Mouse (Mus musculus) lung, postnatal 0 days (tissue): ENCODE results near the gene Fance. TPM values are rescaled to one million over a fixed set of nuclear protein-coding genes. Genes with fewer than 3 reads are reported as not detected.
A peak's percentile ranks its signal among the peaks of the same experiment; 100 is the strongest.

ENCODE experiments used
- ATAC-seq: fragments of 200-750 bp; cut with Nextera tagmentation; 2 replicates; pipeline ENCODE4 v1.8.0; 2017; ENCODE audit warnings: moderate library complexity
- DNase-seq: peaks from one replicate; pipeline ENCODE4 v3.0.0-alpha.2; 2016; ENCODE audit warnings: low spot score
- H3K27ac ChIP-seq: fragments of 300-500 bp; sonication (generic); 2 replicates; pipeline ENCODE4 v1.5.1; 2014; ENCODE audit warnings: antibody characterized with exemption, mild to moderate bottlenecking, low read length, mixed read lengths
- H3K27me3 ChIP-seq: fragments of 300-500 bp; sonication (generic); replicated peaks from 2 replicates; pipeline ENCODE4 v1.6.1; 2014; ENCODE audit warnings: low read length, mixed read lengths; ENCODE audit not compliant: insufficient read depth
- H3K36me3 ChIP-seq: fragments of 300-500 bp; sonication (generic); 2 replicates; pipeline ENCODE4 v1.6.1; 2014; ENCODE audit warnings: low read length, mixed read lengths; ENCODE audit not compliant: insufficient read depth
- H3K4me1 ChIP-seq: fragments of 300-500 bp; sonication (generic); 2 replicates; pipeline ENCODE4 v1.6.1; 2014; ENCODE audit warnings: antibody characterized with exemption, low read depth, low read length, mixed read lengths; ENCODE audit not compliant: insufficient read depth
- H3K4me2 ChIP-seq: fragments of 300-500 bp; sonication (generic); replicated peaks from 2 replicates; pipeline ENCODE4 v1.6.1; 2014; ENCODE audit warnings: low read depth, mild to moderate bottlenecking, low read length, moderate library complexity, mixed read lengths
- H3K4me3 ChIP-seq: fragments of 300-500 bp; sonication (generic); 2 replicates; pipeline ENCODE4 v1.5.1; 2014; ENCODE audit warnings: low read depth, low read length
- H3K9ac ChIP-seq: fragments of 300-500 bp; sonication (generic); replicated peaks from 2 replicates; pipeline ENCODE4 v1.6.1; 2014; ENCODE audit warnings: low read depth, mild to moderate bottlenecking
- H3K9me3 ChIP-seq: fragments of 300-500 bp; sonication (generic); 2 replicates; pipeline ENCODE4 v1.6.1; 2016; ENCODE audit warnings: low read length, mixed read lengths
- CTCF ChIP-seq: IDR thresholded peaks from 2 replicates; pipeline ENCODE4 v1.5.1; 2016; ENCODE audit warnings: antibody characterized with exemption, mild to moderate bottlenecking
- EP300 ChIP-seq: IDR thresholded peaks from 2 replicates; pipeline ENCODE4 v1.6.1; 2016; ENCODE audit warnings: antibody characterized with exemption, mild to moderate bottlenecking, control low read depth
- WGBS: fragments of 180-500 bp; shearing (Covaris S2); extraction: QIAGEN DNeasy Blood & Tissue Kit; methylation state at CpG from one replicate; pipeline ENCODE4 v1.1.7; 2014; 5-methylcytosine and 5-hydroxymethylcytosine counted together
- polyA plus RNA-seq: library from polyadenylated mRNA; unstranded; fragments of >200 nt; fragmentation: Nextera tagmentation; extraction: Ambion mirVana; gene quantifications from 2 replicates; pipeline ENCODE4 v1.2.1, GENCODE M21; 2015

The Fance gene
- polyA plus RNA-seq, 1 experiment from 2014 or later, result 24.3 TPM

DNA sequence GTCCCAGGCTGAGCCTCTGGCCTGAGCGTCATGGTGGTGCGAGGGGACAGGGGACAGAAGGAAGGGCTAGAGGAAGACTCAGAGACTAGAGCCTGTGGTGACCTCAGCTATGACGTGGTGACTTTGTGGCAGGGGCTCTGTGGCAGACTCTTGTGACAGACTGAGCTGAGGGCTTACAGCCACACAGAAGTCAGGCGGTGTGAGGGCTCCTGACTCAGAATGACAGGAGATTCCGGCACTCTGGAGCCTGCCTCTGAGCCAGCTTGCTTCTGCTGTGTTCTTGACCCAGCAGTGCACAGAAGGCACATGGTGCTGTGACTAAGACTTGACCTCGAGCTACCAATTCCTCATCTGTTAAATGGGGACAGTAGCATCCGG lies 32.9 kb upstream of the Fance start:
- Histone ChIP-seq H3K4me1 (peaks cover 18% of the 10 kb centered on the region; the same call in 1 of the 2 replicates), H3K4me3 (no peak overlapping the region), H3K9me3 (no peaks in the 10 kb centered on the region), H3K27me3 (no peaks in the 10 kb centered on the region), H3K9ac (no peak overlapping the region), H3K27ac (no peak overlapping the region), H3K36me3 (no peaks in the 10 kb centered on the region), H3K4me2 (no peak overlapping the region)
- WGBS, result 69% methylated on average over 7 of the region's 7 CpGs
- peak; percentile 64 for ATAC-seq
- DNase-seq, result peak; percentile 55
- TF ChIP-seq CTCF, result no peak
- no peak for TF ChIP-seq EP300

DNA sequence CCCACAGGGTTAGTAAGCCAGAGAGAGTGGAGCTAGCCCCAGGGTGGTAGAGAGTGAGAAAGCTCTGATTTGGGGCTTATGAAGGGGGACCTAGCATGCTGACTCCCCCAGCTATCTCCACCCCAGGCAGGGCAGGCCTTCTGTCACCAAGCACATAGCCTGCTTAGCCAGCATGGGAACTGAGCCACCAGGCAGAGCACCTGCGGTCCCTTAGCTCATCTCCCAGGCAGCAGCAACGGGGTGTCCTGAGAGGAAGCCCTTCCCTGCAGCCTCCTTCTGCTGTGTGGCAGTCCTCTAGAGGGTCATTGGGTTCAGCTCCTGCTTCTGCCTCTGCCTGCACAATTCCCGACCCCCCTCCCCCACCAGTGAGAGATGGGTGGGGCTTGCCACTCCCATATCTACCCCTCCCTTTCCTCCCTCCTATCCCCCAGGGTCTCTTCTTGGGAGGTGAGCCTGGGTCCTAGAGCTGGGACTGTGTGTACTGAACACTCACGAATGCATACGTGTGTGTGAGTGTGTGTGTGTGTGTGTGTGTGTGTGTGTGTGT lies 32.4 kb upstream of the Fance start:
- WGBS, result 56% methylated on average over 4 of the region's 5 CpGs
- ATAC-seq (no peak), DNase-seq (no peak)
- Histone ChIP-seq H3K4me1 (peaks cover 18% of the 10 kb centered on the region; the same call in 1 of the 2 replicates), H3K36me3 (no peaks in the 10 kb centered on the region), H3K4me2 (no peak overlapping the region), H3K27ac (no peak overlapping the region), H3K9me3 (no peaks in the 10 kb centered on the region), H3K27me3 (no peaks in the 10 kb centered on the region), H3K9ac (no peak overlapping the region), H3K4me3 (no peak overlapping the region)
- no peak for TF ChIP-seq CTCF
- no peak for TF ChIP-seq EP300

DNA sequence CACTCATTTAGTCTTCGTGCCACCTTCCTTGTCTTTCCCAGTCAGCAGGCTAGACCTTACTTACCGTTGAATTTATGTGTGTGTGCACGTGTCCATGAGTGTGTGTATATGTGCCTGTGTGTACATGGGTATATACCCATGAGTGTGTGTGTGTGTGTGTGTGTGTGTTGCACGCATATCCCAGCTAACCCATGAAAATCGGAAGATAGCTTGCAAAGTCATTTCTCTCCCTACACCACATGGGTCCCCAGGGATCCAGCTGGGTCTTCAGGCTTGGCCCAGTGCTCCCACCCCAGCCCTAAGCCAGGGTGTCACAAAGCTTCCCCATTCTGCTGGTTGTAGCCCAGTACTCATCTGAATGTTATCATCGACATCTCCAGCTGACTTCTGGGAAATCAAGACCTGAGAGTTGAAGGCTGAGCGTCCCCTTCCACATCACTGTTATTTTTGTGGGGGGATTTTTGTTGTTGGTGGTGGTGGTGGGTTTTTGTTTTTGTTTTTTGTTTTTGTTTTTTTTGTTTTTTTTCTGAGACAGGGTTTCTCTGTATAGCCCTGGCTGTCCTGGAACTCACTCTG lies 31.4 kb upstream of the Fance start:
- WGBS, result 87% methylated on average over 7 of the region's 7 CpGs
- DNase-seq (no peak), ATAC-seq (no peak)
- Histone ChIP-seq H3K9ac (no peak overlapping the region), H3K9me3 (no peaks in the 10 kb centered on the region), H3K4me3 (no peak overlapping the region), H3K4me1 (peaks cover 18% of the 10 kb centered on the region; the same call in 1 of the 2 replicates), H3K4me2 (no peak overlapping the region), H3K27ac (no peak overlapping the region), H3K36me3 (no peaks in the 10 kb centered on the region), H3K27me3 (no peaks in the 10 kb centered on the region)
- no peak for TF ChIP-seq EP300
- no peak for TF ChIP-seq CTCF

DNA sequence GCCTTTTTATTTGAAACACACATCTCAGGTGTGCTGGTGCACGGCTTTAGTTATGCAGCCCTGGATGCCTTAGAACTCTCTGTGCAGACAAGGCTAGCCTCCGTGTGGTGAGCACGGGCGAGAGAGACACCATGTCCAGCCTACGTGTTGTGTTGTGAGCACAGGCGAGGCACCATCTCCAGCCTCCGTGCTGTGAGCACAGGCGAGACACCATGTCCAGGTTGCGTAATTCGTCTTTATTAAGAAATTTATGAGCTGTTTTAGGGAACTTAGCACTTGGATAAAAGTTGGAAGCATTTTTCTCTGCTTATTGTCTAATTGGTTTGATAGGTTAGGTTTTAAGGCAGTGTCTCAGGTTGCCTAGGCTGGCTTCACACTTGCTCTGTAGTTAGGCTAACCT lies 30.1 kb upstream of the Fance start:
- peaks cover 18% of the 10 kb centered on the region; the same call in 1 of the 2 replicates for H3K4me1 ChIP-seq
- 68% methylated on average over 10 of the region's 10 CpGs for WGBS
- DNase-seq, result peak; percentile 42
- ATAC-seq, result no peak
- H3K4me2 ChIP-seq, result no peak overlapping the region
- no peaks in the 10 kb centered on the region for H3K27me3 ChIP-seq
- H3K4me3 ChIP-seq, result no peak overlapping the region
- no peak overlapping the region for H3K27ac ChIP-seq
- no peaks in the 10 kb centered on the region for H3K9me3 ChIP-seq
- H3K36me3 ChIP-seq, result no peaks in the 10 kb centered on the region
- H3K9ac ChIP-seq, result no peak overlapping the region
- TF ChIP-seq CTCF (no peak), EP300 (no peak)

DNA sequence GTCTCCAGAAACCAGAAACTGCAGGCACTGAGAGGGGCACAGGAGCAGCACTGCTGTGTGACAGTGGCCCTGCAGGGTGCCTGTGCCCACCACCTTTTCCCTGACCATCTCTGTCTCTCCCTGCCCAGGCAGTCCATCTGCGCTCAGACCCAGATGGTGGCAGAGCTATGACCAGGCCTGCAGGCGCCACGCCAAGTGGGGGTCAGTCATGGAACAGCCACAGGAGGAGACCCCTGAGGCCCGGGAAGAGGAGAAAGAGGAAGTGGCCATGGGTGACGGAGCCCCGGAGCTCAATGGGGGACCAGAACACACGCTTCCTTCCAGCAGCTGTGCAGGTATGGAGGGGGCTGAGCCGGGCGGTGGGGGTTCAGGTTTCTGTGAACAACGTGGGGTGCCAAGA lies 27.2 kb upstream of the Fance start:
- Histone ChIP-seq H3K9ac (no peak overlapping the region), H3K9me3 (no peaks in the 10 kb centered on the region), H3K27me3 (no peaks in the 10 kb centered on the region), H3K4me3 (no peak overlapping the region), H3K36me3 (no peaks in the 10 kb centered on the region), H3K4me2 (no peak overlapping the region), H3K4me1 (peaks cover under 1% of the 10 kb centered on the region; the same call in 1 of the 2 replicates), H3K27ac (no peak overlapping the region)
- 79% methylated on average over 10 of the region's 10 CpGs for WGBS
- ATAC-seq (no peak), DNase-seq (no peak)
- TF ChIP-seq CTCF (no peak), EP300 (no peak)

DNA sequence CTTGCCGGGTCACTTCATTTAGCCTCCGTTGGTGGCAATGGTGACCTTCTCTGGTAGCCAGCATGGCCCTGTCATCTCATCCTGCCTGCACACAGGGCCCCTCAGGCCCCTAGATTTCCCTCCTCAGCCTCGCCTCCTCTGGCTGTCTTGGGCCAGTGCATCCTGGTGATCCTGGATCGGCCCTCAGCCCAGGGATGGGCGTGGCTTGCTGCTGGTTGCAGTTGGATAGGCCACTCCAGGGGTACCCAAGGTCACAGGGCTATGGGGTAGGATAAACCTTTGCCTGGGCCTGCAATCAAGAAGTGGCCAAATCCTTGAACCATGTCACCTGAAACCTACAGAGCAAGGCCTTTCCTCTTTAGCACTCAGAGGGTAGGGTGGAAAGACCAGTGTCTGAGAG lies 26.4 kb upstream of the Fance start:
- no peaks in the 10 kb centered on the region for H3K27me3 ChIP-seq
- no peak overlapping the region for H3K4me2 ChIP-seq
- no peaks in the 10 kb centered on the region for H3K4me1 ChIP-seq
- H3K9ac ChIP-seq, result no peak overlapping the region
- no peaks in the 10 kb centered on the region for H3K36me3 ChIP-seq
- no peaks in the 10 kb centered on the region for H3K9me3 ChIP-seq
- TF ChIP-seq EP300, result no peak
- no peak; the same call in 1 of the 2 replicates for TF ChIP-seq CTCF
- H3K4me3 ChIP-seq, result no peak overlapping the region
- 52% methylated on average over 5 of the region's 5 CpGs for WGBS
- DNase-seq (no peak), ATAC-seq (no peak)
- H3K27ac ChIP-seq, result no peak overlapping the region

DNA sequence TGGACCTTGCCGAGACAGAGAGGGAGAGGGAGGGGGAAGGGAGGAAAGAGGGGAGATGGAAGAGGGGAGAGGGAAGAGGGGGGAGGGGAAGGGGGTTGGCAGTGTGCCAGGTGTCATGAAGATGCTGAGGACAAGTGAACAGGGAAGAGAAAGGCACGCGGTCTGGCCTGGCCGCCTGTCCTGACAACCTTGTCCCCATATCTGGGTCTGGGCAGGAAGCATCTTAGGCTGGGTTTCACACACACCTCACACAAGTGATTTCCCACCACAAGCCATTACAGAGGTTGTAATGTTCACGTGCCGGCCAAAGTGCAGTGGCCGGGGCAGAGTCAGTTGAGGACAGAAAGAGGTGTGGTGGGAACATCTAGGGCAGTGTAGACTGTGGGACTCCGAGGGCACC lies 25.7 kb upstream of the Fance start:
- whole genome bisulfite sequencing, result 44% methylated on average over 7 of the region's 8 CpGs
- H3K27ac ChIP-seq, result no peak overlapping the region

More for the DNA sequence above, 25.7 kb upstream of the Fance start:
- Histone ChIP-seq H3K27me3 (no peaks in the 10 kb centered on the region), H3K4me1 (no peaks in the 10 kb centered on the region), H3K36me3 (no peaks in the 10 kb centered on the region), H3K9me3 (no peaks in the 10 kb centered on the region), H3K4me2 (no peak overlapping the region), H3K9ac (no peak overlapping the region), H3K4me3 (no peak overlapping the region)
- TF ChIP-seq CTCF, result no peak
- ATAC-seq (no peak), DNase-seq (no peak)
